Mouse (Mus musculus): ENCODE data around the gene Zfp27.

Gene Zfp27

GRCm38 (mm10) chr7:29905966-29906681 is at the start of gene Zfp27:
Zfp27 (minus strand) TSS chr7:29906572.
- peak; percentile 24 to 52 for DNase-seq (ENCODE audit: low spot score in 2 of 2)

GRCm38 (mm10) chr7:29954731-29955130 is 48.4 kb upstream of the Zfp27 start:
- DNase-seq (ENCODE audit: low spot score in 2 of 2) = peak; percentile 47 to 70

DNA sequence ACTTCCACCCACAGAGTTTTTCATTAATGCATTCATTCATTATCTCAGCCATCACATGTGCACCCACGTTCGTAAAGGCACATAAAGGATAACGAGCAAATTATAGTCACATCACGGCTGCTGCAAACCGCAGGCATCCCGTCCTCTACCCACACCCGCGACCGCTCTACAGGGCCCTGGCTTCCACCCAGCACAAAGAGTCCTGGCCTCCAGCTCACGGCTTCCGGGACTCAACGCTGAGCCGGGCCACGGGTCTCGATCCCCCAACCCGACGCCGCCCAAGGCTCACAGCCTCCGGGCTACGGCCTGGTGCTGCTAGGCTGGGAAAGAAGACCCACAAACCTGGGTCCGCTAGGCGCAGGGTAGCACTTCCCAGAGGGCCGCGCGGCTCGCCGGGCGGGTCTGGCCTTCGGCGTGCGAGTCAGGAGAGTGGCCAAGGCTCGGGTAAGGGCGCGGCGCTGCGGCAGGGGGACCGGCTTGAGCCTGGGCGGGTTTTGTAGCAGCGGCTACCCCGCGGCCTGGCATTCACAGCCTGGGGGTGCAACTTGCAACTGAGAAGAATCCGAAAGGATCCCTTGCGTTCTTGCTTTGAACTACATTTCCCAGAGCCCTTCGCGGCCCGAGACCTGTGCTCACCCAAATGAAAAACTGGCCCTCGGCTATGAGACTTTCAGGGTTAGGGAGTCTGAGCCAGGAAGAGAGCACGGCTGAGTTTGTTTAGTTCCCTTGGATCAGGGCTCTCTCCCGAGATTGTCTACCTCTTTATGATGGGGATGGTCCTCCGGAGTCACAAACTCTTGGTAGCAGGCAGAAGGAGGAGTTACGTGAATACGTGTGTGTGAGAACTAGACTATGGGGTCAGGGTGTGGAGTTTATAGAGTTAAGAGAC is 47.4 kb upstream of the Zfp27 start, which contains the start of gene Zfp74:
Gene Zfp74 (minus strand): TSS at position 577 of the 889 bp plus-strand sequence.
- peak; percentile 75 to 81 for DNase-seq (ENCODE audit: low spot score in 2 of 2)

DNA sequence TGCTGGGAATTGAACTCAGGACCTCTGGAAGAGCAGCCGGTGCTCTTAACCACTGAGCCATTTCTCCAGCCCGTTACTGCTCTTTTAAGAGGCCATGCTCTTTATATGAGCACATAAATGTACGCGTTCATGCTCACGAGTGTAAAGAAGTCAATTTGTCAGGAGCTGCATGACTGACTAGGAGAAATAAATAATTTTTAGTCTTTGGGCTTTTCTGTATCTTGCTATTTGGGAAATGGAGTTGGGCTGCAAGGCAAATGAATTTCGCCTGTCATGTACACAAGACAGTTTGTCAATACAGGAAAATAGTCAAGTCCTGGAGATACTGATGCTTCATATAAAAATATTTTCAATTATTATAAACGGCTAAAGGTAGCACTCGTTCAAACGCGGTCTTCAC is 46.7 kb upstream of the Zfp27 start:
- DNase-seq (ENCODE audit: low spot score in 2 of 2) = no peak

- no peak for DNase-seq (ENCODE audit: low spot score in 2 of 2)
These were observed 37.8 kb upstream of the Zfp27 start for GRCm38 (mm10) chr7:29944201-29944600.

- no peak for DNase-seq (ENCODE audit: low spot score in 2 of 2)
These were observed 37.3 kb upstream of the Zfp27 start for GRCm38 (mm10) chr7:29943720-29944119.

GRCm38 (mm10) chr7:29942740-29943139 is 36.4 kb upstream of the Zfp27 start:
- no peak for DNase-seq (ENCODE audit: low spot score in 2 of 2)

GRCm38 (mm10) chr7:29941027-29941426 is 34.7 kb upstream of the Zfp27 start:
- no peak for DNase-seq (ENCODE audit: low spot score in 2 of 2)

DNA sequence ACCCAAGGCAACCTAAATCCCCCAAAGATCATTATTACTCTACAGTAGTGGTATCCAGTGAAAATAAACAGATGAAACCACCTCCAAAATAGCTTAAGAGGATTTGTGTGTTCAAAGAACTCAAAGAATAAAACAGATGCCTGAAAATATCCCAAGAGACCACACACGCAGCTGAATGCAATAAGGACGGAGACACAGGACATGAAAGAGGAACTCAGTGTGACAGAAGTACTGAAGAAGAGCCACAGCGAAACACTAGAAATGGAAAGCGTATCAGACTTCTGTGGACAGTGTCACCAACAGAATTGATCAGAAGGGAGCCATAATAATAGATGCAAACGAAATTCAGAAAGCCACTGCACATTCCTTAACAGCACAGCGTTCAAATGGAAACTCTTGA is 32.5 kb upstream of the Zfp27 start:
- no peak for DNase-seq (ENCODE audit: low spot score in 2 of 2)

- no peak for DNase-seq (ENCODE audit: low spot score in 2 of 2)
These were observed 16.4 kb upstream of the Zfp27 start for GRCm38 (mm10) chr7:29922780-29923179.

DNA sequence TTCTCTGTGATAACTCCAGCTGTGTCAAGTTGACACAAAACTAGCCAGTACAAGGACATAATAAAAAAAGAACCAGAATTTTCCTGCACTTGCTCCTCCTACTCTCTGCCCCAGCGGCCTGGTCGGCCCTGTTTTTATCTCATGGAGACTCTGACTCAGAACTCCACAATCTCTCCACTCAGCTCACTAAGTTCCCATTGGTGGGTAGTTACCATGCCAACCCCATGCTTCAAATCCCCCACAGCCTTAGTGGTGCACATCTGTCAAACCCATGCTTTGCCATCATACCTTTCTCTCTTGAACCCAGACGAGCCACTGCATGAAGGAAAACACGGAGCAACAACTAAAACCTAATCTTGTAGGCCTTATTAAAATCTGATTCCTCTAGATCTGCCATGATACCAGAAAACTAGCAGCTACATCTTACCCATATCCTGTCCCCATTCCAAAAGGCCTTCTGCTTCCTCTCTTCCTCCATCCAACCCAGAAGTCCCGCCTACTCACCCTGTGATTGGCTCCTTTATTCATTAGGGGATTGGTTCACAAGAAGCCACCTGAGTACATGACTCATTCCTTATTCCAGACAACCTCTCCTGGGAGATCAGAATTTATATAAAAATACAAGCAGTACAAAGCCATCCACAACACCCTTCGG is 15.2 kb upstream of the Zfp27 start:
- no peak for DNase-seq (ENCODE audit: low spot score in 2 of 2)

- DNase-seq (ENCODE audit: low spot score in 2 of 2) = no peak
These were observed 11.7 kb upstream of the Zfp27 start for GRCm38 (mm10) chr7:29918062-29918453.

- DNase-seq (ENCODE audit: low spot score in 2 of 2) = no peak
These were observed 11.1 kb upstream of the Zfp27 start for GRCm38 (mm10) chr7:29917371-29918061.

DNA sequence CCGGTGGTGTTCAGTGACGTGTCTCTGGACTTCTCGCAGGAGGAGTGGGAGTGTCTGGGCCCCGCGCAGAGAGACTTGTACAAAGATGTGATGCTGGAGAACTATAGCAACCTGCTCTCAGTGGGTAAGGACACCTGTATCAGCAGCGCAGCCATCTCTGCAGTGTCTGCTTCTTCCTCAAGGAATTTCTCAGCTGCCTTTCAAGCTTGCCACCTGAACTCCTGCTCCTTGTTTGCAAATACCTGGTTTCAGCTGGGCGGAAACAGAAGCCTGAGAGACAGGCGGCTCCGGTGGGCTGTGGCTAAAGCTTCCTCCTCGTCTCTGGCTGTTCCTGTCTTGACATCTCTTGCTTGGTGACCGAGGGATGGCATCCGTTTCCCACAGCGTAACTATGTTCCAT is 5.8 kb upstream of the Zfp27 start:
- no peak for DNase-seq (ENCODE audit: low spot score in 2 of 2)

DNA sequence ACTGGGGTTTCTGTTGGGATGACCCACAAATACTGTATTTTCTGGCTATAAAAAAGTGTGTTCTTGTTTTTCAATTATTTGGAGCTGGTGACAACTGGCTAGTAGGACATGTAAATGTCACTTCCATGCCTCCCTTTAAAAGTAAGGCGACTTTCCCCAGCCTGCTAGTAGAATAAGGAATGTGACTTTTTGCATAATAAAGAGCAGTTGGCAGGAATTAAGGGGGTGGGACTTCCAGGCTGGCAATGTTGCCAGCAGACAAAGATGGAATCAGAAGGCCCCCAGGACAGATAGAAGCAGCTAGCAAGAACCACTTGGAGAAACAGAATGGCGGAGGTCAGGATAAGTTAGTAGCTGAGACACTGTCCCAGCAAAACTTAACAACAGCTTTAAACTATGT is 3.9 kb upstream of the Zfp27 start:
- no peak for DNase-seq (ENCODE audit: low spot score in 2 of 2)

- peak; percentile 57 to 78 for DNase-seq (ENCODE audit: low spot score in 2 of 2)
These were observed 2.0 kb upstream of the Zfp27 start, which contains the start of gene Zfp383 for GRCm38 (mm10) chr7:29908130-29908950. Zfp383 (plus strand) TSS chr7:29908223.

DNA sequence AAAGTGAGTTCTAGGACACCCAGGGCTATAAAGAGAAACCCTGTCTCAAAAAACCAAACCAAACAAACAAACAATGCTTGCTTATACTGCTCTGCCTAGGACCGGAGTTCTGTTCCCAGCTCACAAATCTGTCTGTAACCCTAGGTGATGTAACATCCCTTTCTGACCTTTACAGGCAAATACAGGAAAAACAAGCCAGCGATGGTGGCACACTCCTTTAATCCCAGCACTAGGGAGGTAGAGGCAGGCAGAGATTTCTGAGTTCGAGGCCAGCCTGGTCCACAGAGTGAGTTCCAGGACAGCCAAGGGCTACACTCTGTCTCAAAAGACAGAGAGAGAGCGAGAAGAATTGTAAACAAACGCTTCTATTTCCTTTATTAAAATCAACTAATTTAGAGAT is 834 bp upstream of the Zfp27 start:
- DNase-seq (ENCODE audit: low spot score in 2 of 2) = no peak

DNA sequence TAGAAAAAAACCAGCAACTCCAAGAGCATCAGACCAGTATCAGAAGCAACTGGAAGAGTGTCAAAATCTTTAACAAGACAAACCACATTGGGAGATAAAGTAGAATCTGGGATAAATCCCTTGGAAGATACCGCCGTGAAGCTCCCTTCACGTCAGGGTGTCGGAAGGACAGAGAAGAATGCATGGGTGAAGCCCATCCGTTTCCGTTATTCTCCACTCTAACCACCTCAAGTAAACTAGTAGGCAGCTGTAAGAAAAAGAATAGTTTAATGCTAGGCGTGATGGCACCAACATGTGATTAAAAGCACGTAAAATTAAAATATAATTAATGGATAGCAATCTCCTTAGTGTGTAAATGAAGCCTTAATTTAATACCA is 298 bp upstream of the Zfp27 start:
- DNase-seq (ENCODE audit: low spot score in 2 of 2) = no peak

DNA sequence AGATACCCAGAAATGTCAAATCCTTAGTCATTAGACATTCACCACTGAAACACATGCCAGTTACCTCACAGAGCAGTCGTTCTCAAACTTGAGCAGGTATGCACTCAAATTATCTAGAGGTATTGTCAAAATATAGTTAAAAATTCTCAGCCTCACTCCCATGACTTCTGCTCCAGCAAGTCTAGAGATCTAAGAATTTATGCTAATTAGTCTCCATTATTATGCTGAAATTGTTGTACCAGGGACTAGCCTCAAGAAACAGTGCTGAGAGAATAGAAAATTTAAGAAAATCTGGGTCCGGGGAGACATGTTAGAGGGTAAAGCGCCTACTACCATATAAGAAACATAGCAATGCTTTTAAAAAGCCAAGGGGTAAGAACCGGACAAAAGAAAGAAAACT is 2.3 kb downstream of the Zfp27 start:
- DNase-seq (ENCODE audit: low spot score in 2 of 2) = no peak

- DNase-seq (ENCODE audit: low spot score in 2 of 2) = no peak
These were observed 8.0 kb downstream of the Zfp27 start for GRCm38 (mm10) chr7:29898351-29898750.

GRCm38 (mm10) chr7:29892756-29893155 is 13.6 kb downstream of the Zfp27 start:
- no peak for DNase-seq (ENCODE audit: low spot score in 2 of 2)
